Mouse (Mus musculus): ENCODE measurements around the gene Lrp2. TPM values are rescaled to one million over a fixed set of nuclear protein-coding genes. Genes with fewer than 3 reads are reported as not detected.

Gene Lrp2
- total and polyA plus RNA-seq, 3 experiments = under 0.01 to 0.07 (median 0.01) TPM

GRCm38 (mm10) chr2:69531528-69532055 is 54.3 kb downstream of the Lrp2 start:
- Histone ChIP-seq H3K27me3 (replicated peaks) (no peaks in the 10 kb centered on the region), H3K9ac (ENCODE audit: insufficient read depth, low read depth) (no peak overlapping the region), H3K4me1 (ENCODE audit: control insufficient read depth in 1 of 2, insufficient read depth in 2 of 2) (no peaks in the 10 kb centered on the region), H3K79me2 (replicated peaks; ENCODE audit: control insufficient read depth, extremely low read depth, insufficient read depth, poor library complexity, severe bottlenecking) (no peaks in the 10 kb centered on the region), H3K36me3 (replicated peaks in 1 of 2; ENCODE audit: control insufficient read depth in 1 of 2, insufficient read depth in 1 of 2, low read length in 1 of 2) (no peaks in the 10 kb centered on the region), H3K4me3 (replicated peaks in 1 of 3; ENCODE audit: low read depth in 2 of 3, low read length in 2 of 3, poor library complexity in 1 of 3) (no peak overlapping the region), H3K27ac (ENCODE audit: insufficient read depth, low read depth) (no peak overlapping the region), H3K9me3 (replicated peaks; ENCODE audit: low read length) (no peaks in the 10 kb centered on the region), H3K4me2 (ENCODE audit: insufficient read depth, low read depth, poor library complexity, severe bottlenecking) (no peak overlapping the region)
- in situ Hi-C loops (cut with MboI; ENCODE audit: low pct_ligation_motif_present, low pct_unique_long_range_greater_than_20kb, low sequenced_read_pairs) = no loop called here
- no peak for TF ChIP-seq MEF2A (IDR thresholded peaks at IDR 0.05; ENCODE audit: borderline replicate concordance, low read depth, low read length)
- no peak for TF ChIP-seq SIN3A (IDR thresholded peaks at IDR 0.05; ENCODE audit: low read length)
- TF ChIP-seq POLR2A (IDR thresholded peaks at IDR 0.05; ENCODE audit: low read depth, low read length) = no peak
- dilution Hi-C loops (cut with MboI; ENCODE audit: extremely low pct_ligation_motif_present, extremely low pct_unique_long_range_greater_than_20kb, low sequenced_read_pairs) = no loop called here
- DNase-seq (ENCODE audit: extremely low read depth) = no peak

DNA sequence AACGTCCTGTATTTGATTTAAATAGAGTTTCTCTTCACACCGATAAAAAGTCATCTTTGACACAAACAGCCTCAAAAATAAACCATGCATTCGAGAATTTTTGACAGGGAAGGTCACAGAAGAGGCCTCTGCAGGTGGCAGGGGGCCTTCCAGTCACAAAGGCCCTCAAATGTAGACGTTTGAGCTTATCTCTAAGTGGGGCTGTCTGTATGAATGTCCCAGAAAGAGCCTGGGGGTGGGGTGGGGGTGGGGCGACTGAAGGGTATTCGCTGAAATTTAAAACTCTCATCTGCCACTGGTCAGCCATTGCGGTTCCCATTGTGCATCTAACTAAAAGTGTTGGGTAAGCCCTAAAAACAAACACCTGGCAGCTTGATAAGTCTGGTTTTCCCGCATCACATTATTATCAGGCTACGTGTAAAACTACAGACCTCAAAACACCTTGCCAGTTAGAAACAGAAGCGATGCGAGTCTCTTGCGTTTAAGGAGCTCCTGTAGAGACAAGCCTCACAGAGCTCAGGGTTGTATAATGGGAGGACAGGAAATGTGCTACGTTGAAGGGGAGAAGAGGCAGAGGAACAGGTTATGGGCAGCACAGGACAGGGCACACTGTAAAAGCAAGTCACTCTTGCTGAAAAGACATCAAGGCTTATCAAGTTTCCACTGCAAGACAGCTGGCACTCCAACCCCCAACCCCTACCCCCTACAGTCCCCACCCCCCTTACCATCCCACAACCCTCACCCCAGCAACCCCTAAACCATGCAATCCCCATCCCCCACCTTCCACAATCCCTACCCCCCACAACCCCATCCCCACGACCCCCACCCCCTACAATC is 55.0 kb downstream of the Lrp2 start:
- H3K4me2 ChIP-seq (ENCODE audit: insufficient read depth, low read depth, poor library complexity, severe bottlenecking) = no peak overlapping the region

GRCm38 (mm10) chr2:69530126-69530525 is 55.7 kb downstream of the Lrp2 start:
- Histone ChIP-seq H3K79me2 (replicated peaks; ENCODE audit: control insufficient read depth, extremely low read depth, insufficient read depth, poor library complexity, severe bottlenecking) (no peaks in the 10 kb centered on the region), H3K27ac (ENCODE audit: insufficient read depth, low read depth) (no peak overlapping the region), H3K9me3 (replicated peaks; ENCODE audit: low read length) (no peaks in the 10 kb centered on the region), H3K36me3 (replicated peaks in 1 of 2; ENCODE audit: control insufficient read depth in 1 of 2, insufficient read depth in 1 of 2, low read length in 1 of 2) (no peaks in the 10 kb centered on the region), H3K4me1 (ENCODE audit: control insufficient read depth in 1 of 2, insufficient read depth in 2 of 2) (no peaks in the 10 kb centered on the region), H3K4me3 (replicated peaks in 1 of 3; ENCODE audit: low read depth in 2 of 3, low read length in 2 of 3, poor library complexity in 1 of 3) (no peak overlapping the region), H3K4me2 (ENCODE audit: insufficient read depth, low read depth, poor library complexity, severe bottlenecking) (no peak overlapping the region), H3K27me3 (replicated peaks) (no peaks in the 10 kb centered on the region), H3K9ac (ENCODE audit: insufficient read depth, low read depth) (no peak overlapping the region)
- no peak for DNase-seq (ENCODE audit: extremely low read depth)
- no peak for TF ChIP-seq ZC3H11A (IDR thresholded peaks at IDR 0.05; ENCODE audit: low read depth, low read length)
- no peak for TF ChIP-seq MAX (IDR thresholded peaks at IDR 0.05; ENCODE audit: low read length)
- TF ChIP-seq ELF1 (IDR thresholded peaks at IDR 0.05; ENCODE audit: low read depth, low read length) = no peak
- no peak for TF ChIP-seq TCF12 (IDR thresholded peaks at IDR 0.05; ENCODE audit: low read depth, low read length)
- TF ChIP-seq TBP (conservative IDR thresholded peaks at IDR 0.05; ENCODE audit: low read depth, low read length) = no peak
- no peak for TF ChIP-seq HCFC1 (IDR thresholded peaks at IDR 0.05; ENCODE audit: low read depth, low read length)
- TF ChIP-seq CHD2 (IDR thresholded peaks at IDR 0.05; ENCODE audit: low read length) = no peak
- TF ChIP-seq RCOR1 (conservative IDR thresholded peaks at IDR 0.05; ENCODE audit: low read depth, low read length) = no peak
- TF ChIP-seq PAX5 (IDR thresholded peaks at IDR 0.05; ENCODE audit: low read length) = no peak
- no peak for TF ChIP-seq MAFK (IDR thresholded peaks at IDR 0.05; ENCODE audit: insufficient replicate concordance, low read length)
- TF ChIP-seq JUND (conservative IDR thresholded peaks at IDR 0.05; ENCODE audit: low read depth, low read length) = no peak
- no peak for TF ChIP-seq RAD21 (IDR thresholded peaks at IDR 0.05; ENCODE audit: low read depth, low read length)
- TF ChIP-seq ZMIZ1 (IDR thresholded peaks at IDR 0.05; ENCODE audit: low read depth, low read length) = no peak
- TF ChIP-seq MYC (IDR thresholded peaks at IDR 0.05; ENCODE audit: low read depth, low read length) = no peak
- TF ChIP-seq SMC3 (IDR thresholded peaks at IDR 0.05; ENCODE audit: low read depth, low read length) = no peak
- no peak for TF ChIP-seq CTCF (conservative IDR thresholded peaks at IDR 0.05 in 1 of 2, IDR thresholded peaks at IDR 0.05 in 1 of 2; ENCODE audit: low read depth in 2 of 2, low read length in 2 of 2)
- dilution Hi-C loops (cut with MboI; ENCODE audit: extremely low pct_ligation_motif_present, extremely low pct_unique_long_range_greater_than_20kb, low sequenced_read_pairs) (no loop called here), in situ Hi-C loops (cut with MboI; ENCODE audit: low pct_ligation_motif_present, low pct_unique_long_range_greater_than_20kb, low sequenced_read_pairs) (no loop called here)

More for the DNA sequence above, 55.0 kb downstream of the Lrp2 start:
- Histone ChIP-seq H3K27ac (ENCODE audit: insufficient read depth, low read depth) (no peak overlapping the region), H3K79me2 (replicated peaks; ENCODE audit: control insufficient read depth, extremely low read depth, insufficient read depth, poor library complexity, severe bottlenecking) (no peaks in the 10 kb centered on the region), H3K36me3 (replicated peaks in 1 of 2; ENCODE audit: control insufficient read depth in 1 of 2, insufficient read depth in 1 of 2, low read length in 1 of 2) (no peaks in the 10 kb centered on the region), H3K27me3 (replicated peaks) (no peaks in the 10 kb centered on the region), H3K4me3 (replicated peaks in 1 of 3; ENCODE audit: low read depth in 2 of 3, low read length in 2 of 3, poor library complexity in 1 of 3) (no peak overlapping the region), H3K9me3 (replicated peaks; ENCODE audit: low read length) (no peaks in the 10 kb centered on the region), H3K9ac (ENCODE audit: insufficient read depth, low read depth) (no peak overlapping the region), H3K4me1 (ENCODE audit: control insufficient read depth in 1 of 2, insufficient read depth in 2 of 2) (no peaks in the 10 kb centered on the region)
- dilution Hi-C loops (cut with MboI; ENCODE audit: extremely low pct_ligation_motif_present, extremely low pct_unique_long_range_greater_than_20kb, low sequenced_read_pairs) (no loop called here), in situ Hi-C loops (cut with MboI; ENCODE audit: low pct_ligation_motif_present, low pct_unique_long_range_greater_than_20kb, low sequenced_read_pairs) (no loop called here)
- no peak for DNase-seq (ENCODE audit: extremely low read depth)
- TF ChIP-seq SMC3 (IDR thresholded peaks at IDR 0.05; ENCODE audit: low read depth, low read length) (no peak), E2F4 (IDR thresholded peaks at IDR 0.05; ENCODE audit: insufficient replicate concordance, low read depth, low read length) (no peak), UBTF (IDR thresholded peaks at IDR 0.05; ENCODE audit: low read depth, low read length) (no peak), USF2 (conservative IDR thresholded peaks at IDR 0.05; ENCODE audit: low read depth, low read length) (no peak), TBP (conservative IDR thresholded peaks at IDR 0.05; ENCODE audit: low read depth, low read length) (no peak), HCFC1 (IDR thresholded peaks at IDR 0.05; ENCODE audit: low read depth, low read length) (no peak), MYC (IDR thresholded peaks at IDR 0.05; ENCODE audit: low read depth, low read length) (no peak), KAT2A (IDR thresholded peaks at IDR 0.05; ENCODE audit: insufficient replicate concordance, low read length) (no peak), RAD21 (IDR thresholded peaks at IDR 0.05; ENCODE audit: low read depth, low read length) (no peak), ETS1 (conservative IDR thresholded peaks at IDR 0.05; ENCODE audit: low read depth, low read length) (no peak), BHLHE40 (IDR thresholded peaks at IDR 0.05; ENCODE audit: low read depth, low read length) (no peak), CTCF (conservative IDR thresholded peaks at IDR 0.05 in 1 of 2, IDR thresholded peaks at IDR 0.05 in 1 of 2; ENCODE audit: low read depth in 2 of 2, low read length in 2 of 2) (no peak), NELFE (IDR thresholded peaks at IDR 0.05; ENCODE audit: low read depth, low read length) (no peak)
